Mouse (Mus musculus): ENCODE measurements around the gene Ascc1. TPM values are rescaled to one million over a fixed set of nuclear protein-coding genes. Genes with fewer than 3 reads are reported as not detected.
A peak's percentile ranks its signal among the peaks of the same experiment; 100 is the strongest.

The Ascc1 gene
- polyA plus RNA-seq (2016; fragmentation: Nextera tagmentation; extraction: Ambion mirVana): 32.1 and 36.5 TPM in 2 replicates

GRCm38 (mm10) chr10:60002673-60003212 lies at the start of gene Ascc1, which contains the start of gene Anapc16:
TSS of gene Ascc1 (plus strand) at chr10:60002805.
TSS of gene Anapc16 (minus strand) at chr10:60003135.
- H3K4me1 ChIP-seq: peaks cover 19% of the 10 kb centered on the region
- peak; percentile 99 for DNase-seq (ENCODE audit: low spot score)
- peak within 1 kb of the TSS; percentile 82 for H3K4me3 ChIP-seq
- WGBS: under 1% methylated on average over 51 of the region's 51 CpGs
- no peaks in the 10 kb centered on the region for H3K9me3 ChIP-seq (replicated peaks)
- H3K27ac ChIP-seq: peak within 1 kb of the TSS; percentile 96
- H3K27me3 ChIP-seq (ENCODE audit: low read depth, poor library complexity, severe bottlenecking): no peaks in the 10 kb centered on the region
- peaks cover 24% of the 10 kb centered on the region for H3K36me3 ChIP-seq

GRCm38 (mm10) chr10:59953564-59954039 lies 49.0 kb upstream of the Ascc1 start:
- peaks cover 27% of the 10 kb centered on the region for H3K27me3 ChIP-seq (ENCODE audit: low read depth, poor library complexity, severe bottlenecking)
- peaks cover 59% of the 10 kb centered on the region for H3K4me1 ChIP-seq
- no peaks in the 10 kb centered on the region for H3K9me3 ChIP-seq (replicated peaks)
- WGBS: 33% methylated on average over 7 of the region's 7 CpGs
- peak overlapping the region; percentile 26; the same call in 1 of the 2 replicates for H3K27ac ChIP-seq
- peaks cover 17% of the 10 kb centered on the region for H3K36me3 ChIP-seq
- H3K4me3 ChIP-seq: no peak overlapping the region
- no peak for DNase-seq (ENCODE audit: low spot score)

GRCm38 (mm10) chr10:59956681-59957080 lies 45.9 kb upstream of the Ascc1 start:
- H3K27ac ChIP-seq: peak overlapping the region; percentile 56; the same call in 1 of the 2 replicates
- no peak overlapping the region for H3K4me3 ChIP-seq
- DNase-seq (ENCODE audit: low spot score): no peak
- peaks cover 34% of the 10 kb centered on the region for H3K27me3 ChIP-seq (ENCODE audit: low read depth, poor library complexity, severe bottlenecking)
- peaks cover 39% of the 10 kb centered on the region for H3K4me1 ChIP-seq
- no peaks in the 10 kb centered on the region for H3K9me3 ChIP-seq (replicated peaks)
- WGBS: 62% methylated on average over 5 of the region's 5 CpGs
- H3K36me3 ChIP-seq: no peaks in the 10 kb centered on the region

- DNase-seq (ENCODE audit: low spot score): no peak
- no peaks in the 10 kb centered on the region for H3K36me3 ChIP-seq
- peaks cover 35% of the 10 kb centered on the region for H3K4me1 ChIP-seq
- H3K27ac ChIP-seq: peak overlapping the region; percentile 56
- H3K4me3 ChIP-seq: peak overlapping the region; percentile 29
- H3K9me3 ChIP-seq (replicated peaks): no peaks in the 10 kb centered on the region
- H3K27me3 ChIP-seq (ENCODE audit: low read depth, poor library complexity, severe bottlenecking): peaks cover 34% of the 10 kb centered on the region
- 12% methylated on average over 25 of the region's 25 CpGs for WGBS
Observed at GRCm38 (mm10) chr10:59957171-59958149, 45.1 kb upstream of the Ascc1 start.

- 38% methylated on average over 5 of the region's 5 CpGs for WGBS
- no peak for DNase-seq (ENCODE audit: low spot score)
- Histone ChIP-seq H3K27ac (no peak overlapping the region), H3K4me3 (no peak overlapping the region), H3K36me3 (no peaks in the 10 kb centered on the region), H3K9me3 (replicated peaks) (no peaks in the 10 kb centered on the region), H3K27me3 (ENCODE audit: low read depth, poor library complexity, severe bottlenecking) (peaks cover 34% of the 10 kb centered on the region), H3K4me1 (peaks cover 29% of the 10 kb centered on the region)
Observed at GRCm38 (mm10) chr10:59958458-59958857, 44.1 kb upstream of the Ascc1 start.

- DNase-seq (ENCODE audit: low spot score): no peak
- Histone ChIP-seq H3K36me3 (no peaks in the 10 kb centered on the region), H3K9me3 (replicated peaks) (no peaks in the 10 kb centered on the region), H3K27me3 (ENCODE audit: low read depth, poor library complexity, severe bottlenecking) (peaks cover 34% of the 10 kb centered on the region), H3K27ac (no peak overlapping the region), H3K4me1 (peaks cover 38% of the 10 kb centered on the region), H3K4me3 (no peak overlapping the region)
- WGBS: 75% methylated on average over 12 of the region's 12 CpGs
Observed at GRCm38 (mm10) chr10:59959517-59959916, 43.1 kb upstream of the Ascc1 start.

- peak overlapping the region; percentile 96 for H3K27ac ChIP-seq
- no peaks in the 10 kb centered on the region for H3K9me3 ChIP-seq (replicated peaks)
- 48% methylated on average over 2 of the region's 2 CpGs for WGBS
- no peaks in the 10 kb centered on the region for H3K36me3 ChIP-seq
- peaks cover 7% of the 10 kb centered on the region for H3K27me3 ChIP-seq (ENCODE audit: low read depth, poor library complexity, severe bottlenecking)
- no peak overlapping the region for H3K4me3 ChIP-seq
- no peak for DNase-seq (ENCODE audit: low spot score)
- peaks cover 41% of the 10 kb centered on the region for H3K4me1 ChIP-seq
Observed at GRCm38 (mm10) chr10:59963609-59964008, 39.0 kb upstream of the Ascc1 start.

GRCm38 (mm10) chr10:59964504-59965361 lies 37.9 kb upstream of the Ascc1 start:
- Histone ChIP-seq H3K27ac (peak overlapping the region; percentile 96), H3K36me3 (no peaks in the 10 kb centered on the region), H3K9me3 (replicated peaks) (no peaks in the 10 kb centered on the region), H3K27me3 (ENCODE audit: low read depth, poor library complexity, severe bottlenecking) (no peaks in the 10 kb centered on the region), H3K4me1 (peaks cover 41% of the 10 kb centered on the region), H3K4me3 (peak overlapping the region; percentile 40)
- DNase-seq (ENCODE audit: low spot score): peak; percentile 82
- WGBS: 3% methylated on average over 23 of the region's 23 CpGs

- peaks cover 47% of the 10 kb centered on the region for H3K4me1 ChIP-seq
- H3K9me3 ChIP-seq (replicated peaks): no peaks in the 10 kb centered on the region
- H3K36me3 ChIP-seq: no peaks in the 10 kb centered on the region
- H3K4me3 ChIP-seq: peak overlapping the region; percentile 40; the same call in 1 of the 2 replicates
- WGBS: 49% methylated on average over 9 of the region's 9 CpGs
- H3K27ac ChIP-seq: peak overlapping the region; percentile 96
- peak; percentile 50 for DNase-seq (ENCODE audit: low spot score)
- no peaks in the 10 kb centered on the region for H3K27me3 ChIP-seq (ENCODE audit: low read depth, poor library complexity, severe bottlenecking)
Observed at GRCm38 (mm10) chr10:59965362-59965695, 37.3 kb upstream of the Ascc1 start.

- Histone ChIP-seq H3K36me3 (no peaks in the 10 kb centered on the region), H3K27ac (peak overlapping the region; percentile 96), H3K4me3 (peak overlapping the region; percentile 40; the same call in 1 of the 2 replicates), H3K27me3 (ENCODE audit: low read depth, poor library complexity, severe bottlenecking) (no peaks in the 10 kb centered on the region), H3K4me1 (peaks cover 52% of the 10 kb centered on the region), H3K9me3 (replicated peaks) (no peaks in the 10 kb centered on the region)
- 38% methylated on average over 8 of the region's 8 CpGs for WGBS
- DNase-seq (ENCODE audit: low spot score): peak; percentile 71
Observed at GRCm38 (mm10) chr10:59965788-59966187, 36.8 kb upstream of the Ascc1 start.

- Histone ChIP-seq H3K4me3 (no peak overlapping the region), H3K27me3 (ENCODE audit: low read depth, poor library complexity, severe bottlenecking) (no peaks in the 10 kb centered on the region), H3K4me1 (peaks cover 54% of the 10 kb centered on the region), H3K27ac (peak overlapping the region; percentile 96), H3K36me3 (no peaks in the 10 kb centered on the region), H3K9me3 (replicated peaks) (no peaks in the 10 kb centered on the region)
- no peak for DNase-seq (ENCODE audit: low spot score)
- 91% methylated on average over 6 of the region's 6 CpGs for WGBS
Observed at GRCm38 (mm10) chr10:59966743-59967142, 35.9 kb upstream of the Ascc1 start.

GRCm38 (mm10) chr10:59967309-59967942 lies 35.2 kb upstream of the Ascc1 start:
- 92% methylated on average over 6 of the region's 6 CpGs for WGBS
- no peak for DNase-seq (ENCODE audit: low spot score)

More at GRCm38 (mm10) chr10:59967309-59967942, 35.2 kb upstream of the Ascc1 start:
- H3K9me3 ChIP-seq (replicated peaks): no peaks in the 10 kb centered on the region
- H3K36me3 ChIP-seq: no peaks in the 10 kb centered on the region
- H3K4me1 ChIP-seq: peaks cover 54% of the 10 kb centered on the region
- no peak overlapping the region for H3K4me3 ChIP-seq
- H3K27ac ChIP-seq: peak overlapping the region; percentile 31; the same call in 1 of the 2 replicates
- H3K27me3 ChIP-seq (ENCODE audit: low read depth, poor library complexity, severe bottlenecking): no peaks in the 10 kb centered on the region
